Mouse (Mus musculus) midbrain, embryonic 12.5 days (tissue): ENCODE data around the gene Izumo1r. TPM values are rescaled to one million over a fixed set of nuclear protein-coding genes. Genes with fewer than 3 reads are reported as not detected.

ENCODE experiments used
- polyA plus RNA-seq: library from polyadenylated mRNA; unstranded; fragments of >200 nt; fragmentation: Nextera tagmentation; extraction: Ambion mirVana; gene quantifications from 2 replicates; pipeline ENCODE4 v1.2.1, GENCODE M21; 2016

Izumo1r gene
- polyA plus RNA-seq, 1 experiment from 2014 or later = not detected

Other genes with a start within 250 kb of the Izumo1r start
- gene Piwil4, start 163.2 kb downstream of the Izumo1r start, polyA plus RNA-seq = 0.06 and 0.27 TPM in 2 replicates
- gene Fut4, start 151.6 kb downstream of the Izumo1r start, polyA plus RNA-seq = 1.1 and 1.2 TPM in 2 replicates
- 0.37 and 1.1 TPM in 2 replicates for gene 1700012B09Rik, start 132.9 kb downstream of the Izumo1r start, polyA plus RNA-seq
- 27.3 and 31.7 TPM in 2 replicates for gene Mre11a, start 119.3 kb downstream of the Izumo1r start, polyA plus RNA-seq
- 46.7 and 46.8 TPM in 2 replicates for gene Ankrd49, start 119.1 kb downstream of the Izumo1r start, polyA plus RNA-seq
- gene Gpr83, start 43.7 kb downstream of the Izumo1r start, polyA plus RNA-seq = 0.71 and 1.5 TPM in 2 replicates
- gene Panx1, start 141.5 kb upstream of the Izumo1r start, polyA plus RNA-seq = 112 and 117 TPM in 2 replicates
- gene Hephl1, start 208.2 kb upstream of the Izumo1r start, polyA plus RNA-seq = not detected in 2 replicates